Mouse (Mus musculus): ENCODE results near the gene Abtb2. TPM values are rescaled to one million over a fixed set of nuclear protein-coding genes. Genes with fewer than 3 reads are reported as not detected.

The Abtb2 gene
- polyA plus RNA-seq, 1 experiment, result 4.2 TPM

DNA sequence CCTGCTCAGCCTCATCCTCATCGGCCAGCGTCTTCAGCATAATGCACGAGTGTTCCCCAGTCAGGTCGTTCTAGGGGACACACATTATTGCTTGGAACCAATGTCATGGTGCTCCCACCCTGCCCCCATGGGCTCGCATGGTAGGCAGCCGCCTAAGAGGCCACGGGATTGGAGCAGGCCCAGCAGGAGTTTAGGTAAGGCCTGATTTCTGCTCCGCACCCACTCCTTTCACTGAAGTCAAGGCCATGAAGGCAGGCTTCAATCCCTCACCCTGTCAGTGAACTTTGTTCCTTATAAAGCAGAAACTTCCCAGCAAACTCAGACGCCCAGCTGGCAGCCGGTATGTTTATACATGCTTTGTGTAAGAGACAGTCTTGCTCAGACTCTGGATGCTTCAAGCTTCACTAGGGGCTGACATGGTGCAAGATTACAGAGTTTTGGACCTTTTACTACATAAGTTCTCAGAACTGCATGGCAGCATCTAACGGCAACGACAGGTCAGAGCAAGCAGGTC lies 162.0 kb downstream of the Abtb2 start:
- WGBS, result 90% methylated on average over 12 of the region's 12 CpGs
- TF ChIP-seq CTCF (IDR thresholded peaks at IDR 0.05; ENCODE audit: control insufficient read depth, insufficient read depth, low read length) (no peak), POLR2A (IDR thresholded peaks at IDR 0.05; ENCODE audit: borderline replicate concordance, control insufficient read depth, low read depth, low read length) (no peak)
- no peaks in the 10 kb centered on the region for H3K4me1 ChIP-seq (ENCODE audit: control insufficient read depth, insufficient read depth, low read length)

GRCm38 (mm10) chr2:103730999-103731398 lies 164.9 kb downstream of the Abtb2 start:
- Histone ChIP-seq H3K4me1 (ENCODE audit: control insufficient read depth, insufficient read depth, low read length) (no peaks in the 10 kb centered on the region), H3K27ac (ENCODE audit: control insufficient read depth, insufficient read depth, low read depth, low read length, poor library complexity) (no peak overlapping the region), H3K4me3 (replicated peaks; ENCODE audit: control insufficient read depth, low read depth, low read length) (no peak overlapping the region)
- TF ChIP-seq CTCF (IDR thresholded peaks at IDR 0.05; ENCODE audit: control insufficient read depth, insufficient read depth, low read length) (no peak), POLR2A (IDR thresholded peaks at IDR 0.05; ENCODE audit: borderline replicate concordance, control insufficient read depth, low read depth, low read length) (no peak)
- 89% methylated on average over 8 of the region's 8 CpGs for WGBS

More for the DNA sequence above, 162.0 kb downstream of the Abtb2 start:
- Histone ChIP-seq H3K4me3 (replicated peaks; ENCODE audit: control insufficient read depth, low read depth, low read length) (no peak overlapping the region), H3K27ac (ENCODE audit: control insufficient read depth, insufficient read depth, low read depth, low read length, poor library complexity) (no peak overlapping the region)

GRCm38 (mm10) chr2:103731423-103731822 lies 165.3 kb downstream of the Abtb2 start:
- Histone ChIP-seq H3K4me1 (ENCODE audit: control insufficient read depth, insufficient read depth, low read length) (no peaks in the 10 kb centered on the region), H3K4me3 (replicated peaks; ENCODE audit: control insufficient read depth, low read depth, low read length) (no peak overlapping the region), H3K27ac (ENCODE audit: control insufficient read depth, insufficient read depth, low read depth, low read length, poor library complexity) (no peak overlapping the region)
- 88% methylated on average over 6 of the region's 6 CpGs for WGBS
- no peak for TF ChIP-seq CTCF (IDR thresholded peaks at IDR 0.05; ENCODE audit: control insufficient read depth, insufficient read depth, low read length)
- TF ChIP-seq POLR2A (IDR thresholded peaks at IDR 0.05; ENCODE audit: borderline replicate concordance, control insufficient read depth, low read depth, low read length), result no peak

DNA sequence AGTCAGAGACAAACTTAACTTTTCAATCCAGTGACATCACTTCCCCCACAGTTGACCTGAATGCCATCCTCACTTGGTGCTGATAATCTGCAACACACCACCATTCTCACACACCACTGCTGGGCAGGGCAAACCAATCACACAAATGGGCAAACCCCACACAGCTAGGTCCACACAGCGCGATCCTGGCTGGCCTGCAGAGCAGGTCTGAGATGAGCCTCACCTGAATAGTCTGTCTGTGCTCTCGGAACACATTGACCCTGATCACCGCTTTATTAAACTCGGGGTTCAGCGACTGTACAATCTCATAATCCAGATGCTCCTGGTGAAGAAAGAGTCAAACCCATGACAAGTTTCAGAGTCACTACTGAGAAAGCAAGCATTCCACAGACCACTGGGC lies 176.7 kb downstream of the Abtb2 start:
- H3K4me3 ChIP-seq (replicated peaks; ENCODE audit: control insufficient read depth, low read depth, low read length), result no peak overlapping the region
- 89% methylated on average over 6 of the region's 6 CpGs for WGBS
- H3K4me1 ChIP-seq (ENCODE audit: control insufficient read depth, insufficient read depth, low read length), result no peaks in the 10 kb centered on the region
- H3K27ac ChIP-seq (ENCODE audit: control insufficient read depth, insufficient read depth, low read depth, low read length, poor library complexity), result no peak overlapping the region
- TF ChIP-seq CTCF (IDR thresholded peaks at IDR 0.05; ENCODE audit: control insufficient read depth, insufficient read depth, low read length), result no peak
- TF ChIP-seq POLR2A (IDR thresholded peaks at IDR 0.05; ENCODE audit: borderline replicate concordance, control insufficient read depth, low read depth, low read length), result no peak

- Histone ChIP-seq H3K4me1 (ENCODE audit: control insufficient read depth, insufficient read depth, low read length) (no peaks in the 10 kb centered on the region), H3K4me3 (replicated peaks; ENCODE audit: control insufficient read depth, low read depth, low read length) (no peak overlapping the region), H3K27ac (ENCODE audit: control insufficient read depth, insufficient read depth, low read depth, low read length, poor library complexity) (no peak overlapping the region)
- WGBS, result 89% methylated on average over 2 of the region's 2 CpGs
- TF ChIP-seq CTCF (IDR thresholded peaks at IDR 0.05; ENCODE audit: control insufficient read depth, insufficient read depth, low read length) (no peak), POLR2A (IDR thresholded peaks at IDR 0.05; ENCODE audit: borderline replicate concordance, control insufficient read depth, low read depth, low read length) (no peak)
These were observed 177.4 kb downstream of the Abtb2 start for GRCm38 (mm10) chr2:103743536-103743935.

DNA sequence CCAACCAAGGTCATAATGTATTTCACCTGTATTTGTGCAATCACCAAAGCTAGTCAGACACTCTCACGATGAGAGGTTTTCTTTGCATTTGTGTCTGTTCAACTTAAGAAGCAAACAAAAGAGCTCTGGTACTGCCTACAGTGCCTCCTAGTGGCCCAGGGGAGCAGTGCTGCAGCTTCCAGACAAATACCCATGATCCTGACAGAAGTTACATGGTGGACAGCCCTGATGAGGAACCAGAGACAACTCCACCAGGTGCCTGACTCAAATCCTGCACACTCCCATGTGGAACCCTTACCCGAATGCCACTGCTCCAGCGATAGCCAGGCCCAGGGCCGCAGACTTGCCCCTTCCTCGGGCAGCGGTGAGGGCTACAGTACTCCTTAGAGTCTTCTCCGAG lies 177.9 kb downstream of the Abtb2 start:
- H3K4me3 ChIP-seq (replicated peaks; ENCODE audit: control insufficient read depth, low read depth, low read length), result no peak overlapping the region
- TF ChIP-seq POLR2A (IDR thresholded peaks at IDR 0.05; ENCODE audit: borderline replicate concordance, control insufficient read depth, low read depth, low read length), result no peak
- peak; percentile 84 for TF ChIP-seq CTCF (IDR thresholded peaks at IDR 0.05; ENCODE audit: control insufficient read depth, insufficient read depth, low read length)
- H3K4me1 ChIP-seq (ENCODE audit: control insufficient read depth, insufficient read depth, low read length), result no peaks in the 10 kb centered on the region
- H3K27ac ChIP-seq (ENCODE audit: control insufficient read depth, insufficient read depth, low read depth, low read length, poor library complexity), result no peak overlapping the region
- WGBS, result 78% methylated on average over 7 of the region's 7 CpGs

GRCm38 (mm10) chr2:103745481-103745880 lies 179.4 kb downstream of the Abtb2 start:
- H3K4me1 ChIP-seq (ENCODE audit: control insufficient read depth, insufficient read depth, low read length), result no peaks in the 10 kb centered on the region

GRCm38 (mm10) chr2:103746096-103746495 lies 180.0 kb downstream of the Abtb2 start:
- Histone ChIP-seq H3K27ac (ENCODE audit: control insufficient read depth, insufficient read depth, low read depth, low read length, poor library complexity) (no peak overlapping the region), H3K4me1 (ENCODE audit: control insufficient read depth, insufficient read depth, low read length) (no peaks in the 10 kb centered on the region), H3K4me3 (replicated peaks; ENCODE audit: control insufficient read depth, low read depth, low read length) (no peak overlapping the region)
- WGBS, result 64% methylated on average over 2 of the region's 2 CpGs
- TF ChIP-seq CTCF (IDR thresholded peaks at IDR 0.05; ENCODE audit: control insufficient read depth, insufficient read depth, low read length) (no peak), POLR2A (IDR thresholded peaks at IDR 0.05; ENCODE audit: borderline replicate concordance, control insufficient read depth, low read depth, low read length) (no peak)

More at GRCm38 (mm10) chr2:103745481-103745880, 179.4 kb downstream of the Abtb2 start:
- TF ChIP-seq CTCF (IDR thresholded peaks at IDR 0.05; ENCODE audit: control insufficient read depth, insufficient read depth, low read length), result no peak
- TF ChIP-seq POLR2A (IDR thresholded peaks at IDR 0.05; ENCODE audit: borderline replicate concordance, control insufficient read depth, low read depth, low read length), result no peak
- Histone ChIP-seq H3K4me3 (replicated peaks; ENCODE audit: control insufficient read depth, low read depth, low read length) (no peak overlapping the region), H3K27ac (ENCODE audit: control insufficient read depth, insufficient read depth, low read depth, low read length, poor library complexity) (no peak overlapping the region)
- 82% methylated on average over 5 of the region's 5 CpGs for WGBS

DNA sequence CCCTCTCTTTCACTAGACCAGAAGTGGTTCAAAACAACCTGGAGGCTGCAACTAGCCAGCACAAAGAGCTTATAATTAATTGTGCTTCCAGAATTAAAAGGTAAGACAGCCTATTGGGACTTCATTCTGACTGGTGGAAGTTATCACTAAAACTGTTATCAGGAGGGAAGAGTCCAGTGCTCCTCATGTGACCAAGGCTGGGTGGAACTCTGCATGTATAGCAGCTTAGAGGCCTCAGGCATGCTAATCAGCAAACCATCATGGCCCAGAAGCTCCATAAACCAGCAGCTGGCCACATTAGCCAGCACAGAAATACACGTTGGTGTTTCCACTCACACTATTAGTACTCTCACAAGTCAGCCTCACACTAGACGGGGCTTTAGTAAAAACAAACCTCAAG lies 180.7 kb downstream of the Abtb2 start:
- 68% methylated on average over 2 of the region's 2 CpGs for WGBS
- no peak for TF ChIP-seq CTCF (IDR thresholded peaks at IDR 0.05; ENCODE audit: control insufficient read depth, insufficient read depth, low read length)
- no peak for TF ChIP-seq POLR2A (IDR thresholded peaks at IDR 0.05; ENCODE audit: borderline replicate concordance, control insufficient read depth, low read depth, low read length)
- no peak overlapping the region for H3K27ac ChIP-seq (ENCODE audit: control insufficient read depth, insufficient read depth, low read depth, low read length, poor library complexity)
- H3K4me3 ChIP-seq (replicated peaks; ENCODE audit: control insufficient read depth, low read depth, low read length), result no peak overlapping the region
- H3K4me1 ChIP-seq (ENCODE audit: control insufficient read depth, insufficient read depth, low read length), result no peaks in the 10 kb centered on the region

Data from bone marrow, adult 2 months (tissue).